Mouse (Mus musculus): ENCODE results near the gene Tbc1d22a.

Gene Tbc1d22a

DNA sequence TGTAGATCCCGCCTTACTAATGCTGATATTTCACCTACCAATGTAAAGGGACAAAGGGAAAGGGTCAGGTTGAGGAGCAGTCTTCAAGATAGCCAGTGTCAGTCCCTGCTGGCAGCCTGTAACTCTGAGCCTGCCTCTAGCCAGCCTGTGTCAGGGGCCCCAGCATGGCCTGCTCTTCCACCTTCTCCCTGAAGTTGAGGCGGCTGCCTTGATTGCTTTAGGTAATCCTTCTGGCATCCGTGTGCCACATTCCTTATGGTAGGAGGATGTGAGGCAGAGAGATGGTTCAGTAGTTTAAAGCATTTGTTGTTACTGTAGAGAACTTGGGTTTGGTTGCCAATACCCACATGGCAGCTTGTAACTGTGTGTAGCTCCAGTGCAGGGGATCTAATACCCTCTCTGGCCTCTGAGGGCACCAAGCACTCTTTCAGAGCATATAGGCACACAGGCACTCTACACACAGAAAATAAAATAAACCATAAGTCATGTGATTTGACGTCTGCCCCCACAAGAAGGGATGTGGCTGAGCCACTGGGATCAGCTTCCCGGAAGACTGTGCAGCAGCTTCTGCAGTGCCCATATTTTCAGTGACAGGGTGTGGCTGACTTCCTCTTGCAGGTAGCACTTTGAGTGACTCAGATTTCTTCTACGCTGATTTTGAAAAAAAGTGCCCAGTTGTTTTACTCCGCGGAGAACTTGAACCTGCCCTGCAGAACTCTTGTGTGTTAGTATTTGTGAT is 128.5 kb downstream of the Tbc1d22a start:
- no peak for DNase-seq

DNA sequence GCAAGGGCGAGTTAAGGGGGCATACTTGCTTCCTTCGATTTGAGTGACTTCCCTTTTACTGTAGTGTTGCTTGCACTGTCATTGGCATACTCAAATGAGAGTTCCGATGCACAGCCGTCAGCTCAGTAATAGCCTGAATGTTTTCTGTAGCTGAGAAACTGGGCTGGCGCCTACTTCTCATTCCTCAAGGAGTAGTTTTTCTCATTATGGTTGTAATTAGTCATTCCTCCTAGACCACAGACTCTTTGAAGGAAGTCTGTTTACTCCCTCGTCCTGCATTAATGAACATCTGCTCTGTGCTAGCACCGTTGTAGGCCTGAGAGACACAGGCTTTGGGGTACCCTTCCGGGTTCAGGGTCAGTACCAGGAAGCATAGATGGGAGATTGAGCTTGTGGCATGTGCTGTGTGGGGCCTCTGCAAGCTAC is 130.7 kb downstream of the Tbc1d22a start:
- no peak for DNase-seq

DNA sequence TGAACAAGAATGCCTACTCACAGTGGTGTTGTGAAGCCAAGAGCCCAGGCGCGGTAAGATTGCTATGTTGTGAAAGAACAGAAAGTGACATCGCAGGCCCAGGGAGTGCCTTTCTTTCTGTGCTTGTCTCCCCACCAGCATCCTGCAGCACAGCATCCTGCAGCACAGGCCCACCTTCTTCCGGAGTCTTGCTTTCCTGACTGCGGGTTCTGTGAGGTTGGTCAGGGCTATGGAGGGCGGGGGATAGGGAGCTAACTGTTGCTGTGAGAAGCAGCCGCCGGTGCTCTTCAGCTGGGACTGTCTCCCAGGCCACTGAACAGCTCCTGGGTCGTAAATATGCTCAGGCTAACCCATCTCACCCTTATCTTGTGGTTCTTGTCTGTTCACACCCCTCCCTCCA is 131.6 kb downstream of the Tbc1d22a start:
- DNase-seq: no peak

DNA sequence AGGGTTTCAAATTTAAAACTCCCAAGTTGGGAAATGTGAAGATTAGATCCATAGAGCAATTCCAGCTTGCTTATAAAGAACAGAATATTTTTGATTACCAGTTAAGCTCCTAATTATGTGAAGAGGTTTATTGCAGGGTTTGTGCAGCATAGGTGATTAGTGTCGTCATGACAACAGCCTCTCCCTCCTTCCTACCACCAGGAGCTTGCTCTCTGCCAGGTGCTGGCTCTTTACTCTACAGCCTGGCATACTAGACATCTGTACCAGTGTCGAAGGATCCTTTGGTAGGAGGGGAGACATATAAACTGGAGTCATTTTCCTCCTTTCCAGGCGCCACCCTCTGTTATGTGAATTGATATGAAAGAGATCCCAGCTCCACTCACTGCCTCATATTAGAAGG is 132.3 kb downstream of the Tbc1d22a start:
- DNase-seq: no peak

DNA sequence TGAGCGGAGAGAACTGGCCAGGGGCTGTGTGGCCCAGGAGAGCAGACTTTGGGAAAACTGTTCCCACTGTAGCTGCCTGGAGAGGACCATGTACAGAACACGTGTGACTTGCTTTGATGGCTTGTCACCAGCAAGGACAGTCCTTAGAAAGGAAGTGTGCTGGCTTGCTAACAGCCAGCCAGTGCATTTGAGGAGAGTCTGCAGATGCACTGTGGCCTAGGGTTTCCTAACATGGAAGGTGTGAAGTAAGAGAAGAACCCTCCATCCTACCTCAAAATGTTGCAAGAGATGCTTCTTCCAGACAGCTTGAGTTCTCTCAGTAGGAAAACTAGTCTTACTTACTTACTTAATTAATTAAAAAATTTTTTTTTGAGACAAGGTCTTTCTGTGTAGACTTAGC is 140.7 kb downstream of the Tbc1d22a start:
- DNase-seq: no peak

DNA sequence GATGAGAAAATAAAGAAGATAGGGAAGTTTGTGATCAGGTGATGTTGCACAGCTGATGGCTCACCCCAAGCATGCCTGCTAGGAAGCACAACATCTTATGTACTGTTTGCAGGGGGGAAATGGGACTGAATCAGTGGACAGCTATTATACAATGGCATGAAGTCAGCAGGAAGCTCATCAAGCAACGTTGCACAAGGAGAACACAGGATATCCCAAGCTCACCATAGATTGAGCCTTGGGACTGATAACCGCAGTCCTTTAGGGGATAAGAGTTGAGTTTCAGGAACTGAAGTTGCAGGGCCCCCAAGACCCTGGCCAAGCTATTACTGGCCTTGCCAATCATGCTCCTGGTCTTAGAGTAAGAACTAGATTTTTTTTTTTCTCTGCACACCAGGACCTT is 141.6 kb downstream of the Tbc1d22a start:
- DNase-seq: no peak

DNA sequence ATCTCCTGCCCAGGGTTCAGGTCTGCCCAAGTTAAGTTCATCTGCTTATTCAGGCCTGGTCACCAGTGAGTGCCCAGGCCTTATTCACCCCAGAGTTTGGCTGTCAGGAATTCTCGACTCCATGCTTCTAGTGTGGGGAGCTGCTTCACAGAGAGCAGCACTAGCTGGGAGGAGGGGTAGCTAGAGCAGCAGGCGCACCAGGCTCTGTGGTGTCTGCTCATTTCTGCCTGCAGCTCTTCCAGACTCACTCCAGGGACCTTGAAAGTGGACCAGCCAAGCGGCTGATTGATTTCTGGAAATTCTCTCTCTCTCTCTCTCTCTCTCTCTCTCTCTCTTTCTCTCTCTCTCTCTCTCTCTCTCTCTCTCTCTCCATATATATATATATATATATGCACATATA is 146.1 kb downstream of the Tbc1d22a start:
- DNase-seq: no peak

DNA sequence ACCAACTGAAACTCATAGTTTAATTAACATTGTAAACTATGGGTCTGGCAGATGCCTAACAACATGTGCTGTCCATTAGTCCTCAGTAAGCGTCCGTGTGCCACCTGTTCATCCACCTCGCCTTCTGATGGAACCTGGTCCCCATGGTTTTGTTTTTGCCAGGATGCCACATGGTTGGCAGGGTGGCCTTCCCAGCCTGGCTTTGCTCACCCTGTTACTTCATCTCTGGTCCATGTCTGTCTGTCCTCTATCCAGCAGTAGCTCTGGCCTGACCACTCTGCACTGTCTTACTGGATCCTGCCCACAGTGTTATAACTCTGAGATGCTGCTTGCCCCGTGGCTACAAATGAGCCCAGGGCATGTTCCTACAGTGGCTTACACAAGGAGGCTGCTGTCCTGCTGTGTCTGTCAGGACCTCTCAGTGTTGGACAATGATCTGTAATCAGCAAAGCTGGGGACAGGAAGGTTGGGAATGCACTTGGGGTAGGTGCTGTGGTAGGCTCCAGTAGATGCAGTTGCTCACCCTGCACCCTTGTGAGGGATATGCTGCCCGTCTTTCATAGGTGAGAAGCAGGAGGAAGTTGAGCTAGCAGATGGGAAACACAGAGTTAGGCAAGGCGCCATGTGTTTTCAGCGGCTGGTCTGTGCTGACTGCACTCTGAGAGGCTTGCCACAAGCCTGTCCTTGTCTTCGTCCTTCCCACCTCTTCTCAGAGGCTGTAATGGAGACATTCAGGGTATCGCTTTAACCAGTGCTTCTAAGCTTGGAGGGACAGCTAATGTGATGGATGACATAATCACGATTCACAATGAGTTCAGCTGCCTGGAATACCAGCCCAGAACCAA is 148.3 kb downstream of the Tbc1d22a start:
- DNase-seq: no peak

DNA sequence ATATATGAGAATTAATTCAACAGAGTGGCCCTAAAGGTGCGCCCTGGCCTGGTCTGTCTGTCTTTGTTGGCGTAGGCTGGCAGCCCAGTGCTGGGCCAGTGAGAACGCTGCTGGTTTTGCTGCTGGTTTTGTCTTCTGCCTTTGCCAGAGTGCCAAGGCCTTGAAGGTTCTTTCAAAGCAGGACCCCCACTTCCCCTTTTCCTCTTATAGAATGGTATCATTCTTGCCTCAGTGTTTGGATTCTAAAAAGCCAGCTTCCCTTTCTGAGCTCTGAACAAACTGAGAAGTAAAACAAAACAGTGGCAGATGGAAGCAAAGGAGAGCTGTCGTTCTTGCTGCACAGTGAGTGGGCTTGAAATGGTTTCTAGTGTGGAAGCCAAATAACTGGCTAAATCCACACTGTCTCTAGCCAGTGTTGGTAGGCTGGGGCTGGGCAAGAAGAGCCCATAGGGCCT is 149.6 kb downstream of the Tbc1d22a start:
- no peak for DNase-seq

DNA sequence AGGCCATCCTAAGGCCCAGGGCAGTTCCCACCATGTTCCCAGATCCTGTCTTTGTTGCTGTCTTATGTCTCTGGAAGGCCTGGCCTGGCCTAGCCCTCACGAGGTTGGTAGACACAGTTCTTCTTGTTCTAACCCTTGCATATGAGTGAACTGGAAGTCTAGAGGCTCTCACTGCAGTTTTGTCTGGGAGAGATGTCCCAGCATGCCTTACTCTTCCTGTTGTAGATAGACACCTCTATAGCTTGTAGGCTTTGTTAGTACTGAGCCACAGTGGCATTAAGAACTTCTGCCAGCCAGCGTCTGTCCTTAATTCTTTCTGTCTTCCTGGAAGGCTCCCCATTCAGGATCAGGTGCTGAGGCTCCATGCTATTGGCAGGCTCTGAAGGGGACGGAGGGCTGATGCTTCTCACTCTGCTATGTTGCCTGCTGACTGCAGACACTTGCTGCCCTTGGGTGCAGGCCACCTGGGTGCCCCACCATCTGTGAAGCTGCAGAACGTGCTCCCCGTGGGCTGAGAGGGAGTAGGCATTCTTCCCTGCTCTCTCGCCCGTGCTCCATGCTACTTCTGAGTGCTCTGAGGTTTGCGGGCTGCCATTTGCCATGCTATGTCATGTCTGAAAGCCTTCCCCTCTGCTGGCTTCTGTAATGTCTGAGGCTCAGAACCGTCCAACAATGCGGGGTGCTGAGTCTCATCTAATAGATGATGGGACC is 150.8 kb downstream of the Tbc1d22a start:
- no peak for DNase-seq

DNA sequence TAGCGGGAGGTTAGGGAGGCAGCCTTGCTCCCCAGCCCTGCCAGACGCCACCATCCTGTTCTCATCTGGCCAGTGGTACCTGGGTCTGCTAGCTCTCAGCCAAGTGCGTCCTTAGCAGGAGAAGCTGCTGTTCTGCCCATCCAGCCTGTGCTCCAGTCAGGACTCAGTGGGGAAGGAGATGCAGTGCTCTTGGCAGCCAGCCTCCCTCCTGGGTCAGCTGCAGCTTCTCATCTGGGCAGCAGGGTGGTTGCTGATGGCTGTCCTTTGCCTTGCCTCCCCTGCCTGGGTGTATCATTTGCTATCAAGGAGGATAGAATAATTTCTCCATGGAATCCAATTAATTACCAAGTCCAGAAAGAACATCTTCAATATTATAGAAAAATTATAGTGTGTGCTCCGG is 152.5 kb downstream of the Tbc1d22a start:
- no peak for DNase-seq

DNA sequence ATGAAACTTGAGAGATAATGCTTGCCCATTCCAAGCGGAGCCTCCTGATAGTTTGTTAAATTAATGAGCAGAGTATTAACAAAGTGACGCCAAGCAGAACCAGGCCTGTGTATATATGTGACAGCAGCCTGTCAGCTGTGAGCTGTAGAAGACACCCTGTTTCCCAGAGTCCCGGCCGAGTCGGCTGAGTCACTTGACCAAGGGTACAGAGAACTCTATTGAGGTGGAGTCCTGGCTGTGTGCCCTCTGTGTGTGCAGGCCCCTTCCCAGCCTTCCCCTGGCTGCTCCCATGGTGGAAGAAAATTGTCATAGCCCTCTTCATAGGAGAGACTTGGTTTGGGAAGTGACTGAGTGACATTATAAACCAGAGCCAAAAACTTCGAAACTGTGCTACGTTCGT is 153.0 kb downstream of the Tbc1d22a start:
- no peak for DNase-seq

DNA sequence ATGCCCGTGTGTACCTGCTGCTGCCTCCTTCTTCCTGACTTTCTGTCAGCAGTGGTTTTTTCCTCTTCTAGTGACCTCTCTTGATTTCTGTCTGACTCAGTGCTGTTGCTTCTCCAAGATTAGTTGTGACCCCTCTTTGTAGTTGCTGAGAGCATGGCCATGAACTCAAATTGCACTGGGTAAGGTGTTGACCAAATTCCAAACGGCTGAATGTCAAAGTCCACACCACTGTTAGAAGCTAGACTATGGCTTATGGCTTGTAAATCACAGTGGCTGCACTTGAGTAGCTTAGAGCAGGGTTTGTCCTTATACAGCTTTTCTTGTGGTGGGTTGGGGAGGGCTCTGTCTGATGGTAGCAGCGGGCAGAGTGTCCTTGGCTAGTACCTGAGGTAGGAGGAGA is 156.6 kb downstream of the Tbc1d22a start:
- DNase-seq: no peak

DNA sequence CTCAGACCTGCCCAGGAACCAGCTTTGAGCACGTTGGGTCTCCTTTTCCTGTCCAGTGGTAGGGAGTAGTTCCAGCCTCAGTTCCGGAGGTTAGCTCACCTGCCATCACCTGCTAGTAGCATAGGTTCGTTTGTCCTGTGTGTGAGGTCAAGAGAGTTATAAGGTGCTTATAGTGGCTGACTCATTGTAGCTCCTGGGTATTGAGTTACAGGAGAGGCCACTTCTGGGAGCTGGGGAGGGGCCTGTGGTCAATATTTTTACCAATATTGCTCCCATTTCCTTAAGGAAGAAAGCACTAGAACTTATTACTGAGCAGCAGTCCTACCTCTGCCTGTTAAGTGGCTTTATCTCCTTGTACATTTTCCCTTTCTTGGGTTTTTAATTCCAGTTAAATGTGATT is 161.0 kb downstream of the Tbc1d22a start:
- DNase-seq: no peak

DNA sequence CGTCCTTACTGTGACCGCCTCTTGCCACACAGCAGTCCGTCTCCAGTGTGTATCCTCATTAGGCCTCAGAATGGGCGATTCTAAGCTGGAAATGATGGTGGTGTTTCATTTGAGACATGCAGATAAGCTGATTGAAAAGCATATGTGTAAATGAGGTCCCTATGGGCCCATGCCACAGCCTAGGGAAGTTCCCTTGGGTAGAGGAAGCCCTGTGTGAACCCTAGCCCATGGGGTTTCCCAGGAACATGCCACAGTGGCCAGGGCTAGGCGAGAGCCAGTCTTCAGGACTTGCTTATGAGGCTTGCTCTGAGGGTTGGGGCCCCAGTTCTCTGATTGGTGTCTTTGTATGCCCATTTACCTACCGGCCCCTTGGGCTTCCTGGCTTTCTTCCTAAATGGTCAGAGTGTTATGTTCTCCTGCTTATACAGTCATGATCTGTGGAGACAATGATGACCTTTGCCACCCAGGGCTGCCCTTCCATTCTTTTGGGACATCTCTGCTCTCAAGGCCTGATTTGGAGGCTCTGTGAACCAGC is 161.7 kb downstream of the Tbc1d22a start:
- peak; percentile 12 for DNase-seq

DNA sequence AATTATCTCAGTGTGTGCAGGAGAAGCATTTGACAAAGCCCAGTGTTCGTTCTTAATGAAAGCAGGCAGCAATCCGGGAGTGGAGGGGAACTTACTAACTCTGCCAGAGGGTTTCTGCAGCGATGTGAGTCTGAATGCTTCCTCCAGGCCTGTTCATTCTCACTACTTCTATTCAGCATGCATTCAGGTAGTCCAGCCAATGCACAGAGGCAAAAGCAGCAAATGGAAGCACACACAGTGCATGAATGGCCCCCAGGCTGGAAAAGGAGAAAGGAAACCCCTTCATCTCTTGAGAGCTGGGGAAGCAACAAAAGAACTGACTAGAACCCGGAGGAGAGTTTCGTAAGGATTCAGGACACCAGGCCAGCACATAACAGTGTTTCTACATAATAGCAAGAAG is 169.0 kb downstream of the Tbc1d22a start:
- no peak for DNase-seq

DNA sequence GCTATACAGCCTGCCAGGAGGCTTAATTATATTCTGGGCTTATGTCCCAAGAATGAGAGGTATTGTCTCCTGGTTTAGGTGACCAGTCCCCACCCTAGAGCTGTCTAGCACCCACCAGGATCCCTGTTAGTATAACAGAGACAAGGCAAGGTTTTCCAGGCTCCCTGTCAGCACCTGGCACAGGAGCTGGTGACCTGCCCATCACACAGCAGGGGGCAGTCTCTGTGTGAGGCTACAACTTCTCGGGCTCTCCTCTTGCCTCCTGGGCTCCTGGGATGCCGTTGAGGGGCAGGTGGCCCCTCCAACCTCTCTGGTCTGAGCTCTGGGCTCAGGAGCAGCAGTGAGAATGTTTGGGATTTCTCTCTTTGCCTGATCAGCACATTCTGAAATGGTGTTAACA is 171.2 kb downstream of the Tbc1d22a start:
- DNase-seq: no peak

DNA sequence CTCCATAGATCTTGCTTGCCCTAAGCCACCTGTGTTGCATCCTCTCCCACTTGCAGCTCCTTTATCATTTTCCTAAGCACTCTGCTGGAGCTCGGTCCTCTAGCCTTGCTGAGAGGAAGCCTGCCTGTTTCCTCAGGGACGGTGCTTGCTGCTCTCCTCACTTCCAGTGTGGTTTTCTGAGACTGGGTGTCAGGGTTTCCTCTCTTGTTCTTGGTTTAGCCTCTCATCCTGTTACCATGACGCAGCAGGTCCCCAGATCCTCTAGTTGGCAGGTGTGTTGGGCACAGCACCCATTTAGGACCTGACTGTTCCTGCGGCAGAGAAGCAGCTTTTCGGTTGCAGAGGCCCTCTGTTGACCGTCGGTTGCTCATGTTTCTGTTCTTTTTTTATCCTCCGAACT is 172.1 kb downstream of the Tbc1d22a start:
- DNase-seq: no peak

DNA sequence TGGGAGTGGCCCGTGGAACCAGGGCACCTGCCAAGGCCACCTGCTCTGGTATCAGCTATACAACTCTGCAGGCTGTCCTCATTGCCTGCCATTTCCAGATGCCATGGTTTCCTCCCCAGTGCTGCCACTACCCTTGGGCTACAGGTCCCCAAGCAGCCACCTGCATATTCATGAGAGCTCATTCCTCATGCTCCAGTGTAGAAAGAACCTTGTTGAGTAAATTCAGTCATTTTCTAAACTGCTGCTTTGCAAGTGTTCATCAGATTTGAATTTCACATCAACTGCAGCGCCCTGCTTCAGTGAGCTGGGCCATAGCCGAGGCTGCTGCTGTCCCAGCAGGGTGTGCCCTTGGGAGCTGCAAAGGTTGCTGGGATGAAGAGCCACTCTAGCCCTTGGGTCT is 174.3 kb downstream of the Tbc1d22a start:
- DNase-seq: peak; percentile 81

DNA sequence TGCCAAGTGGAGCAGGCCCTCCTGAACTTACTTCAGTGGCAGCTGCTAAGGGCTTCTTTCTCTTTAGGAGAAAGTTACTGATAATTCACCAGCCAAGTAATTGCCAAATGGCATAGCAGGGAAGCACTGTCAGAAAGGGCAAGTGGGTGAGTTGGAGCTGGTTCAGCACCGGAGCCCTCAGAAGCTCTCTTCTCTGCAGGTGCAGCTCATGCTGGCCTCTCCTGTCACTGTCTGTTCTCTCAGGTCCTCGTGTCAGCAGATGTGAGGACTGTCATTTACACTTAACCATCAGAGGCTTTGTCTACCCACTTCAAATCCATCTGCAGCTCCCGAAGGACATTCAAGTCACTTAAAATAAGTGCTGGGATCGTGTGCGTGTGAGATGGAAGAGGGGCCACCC is 190.6 kb downstream of the Tbc1d22a start:
- no peak for DNase-seq

DNA sequence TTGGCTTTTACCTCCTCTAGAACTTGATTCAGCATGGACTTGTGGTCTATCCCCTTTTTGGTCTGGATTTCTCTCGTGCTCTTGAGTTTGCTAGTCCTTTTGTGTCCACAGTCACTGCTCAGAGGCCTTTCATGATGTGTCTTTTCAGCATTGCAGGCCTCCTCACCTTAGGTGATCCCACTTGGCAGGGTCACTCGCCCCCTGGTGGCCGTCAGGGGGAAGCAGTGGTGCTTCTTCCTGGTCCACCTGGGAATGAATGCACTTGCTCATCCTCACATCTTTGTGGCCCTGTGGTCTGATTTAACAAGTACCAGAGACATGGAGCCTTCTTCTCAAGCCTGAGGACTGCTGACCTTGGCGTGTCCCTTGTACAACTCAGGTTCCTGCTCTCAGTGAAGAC is 191.3 kb downstream of the Tbc1d22a start:
- DNase-seq: peak; percentile 24

DNA sequence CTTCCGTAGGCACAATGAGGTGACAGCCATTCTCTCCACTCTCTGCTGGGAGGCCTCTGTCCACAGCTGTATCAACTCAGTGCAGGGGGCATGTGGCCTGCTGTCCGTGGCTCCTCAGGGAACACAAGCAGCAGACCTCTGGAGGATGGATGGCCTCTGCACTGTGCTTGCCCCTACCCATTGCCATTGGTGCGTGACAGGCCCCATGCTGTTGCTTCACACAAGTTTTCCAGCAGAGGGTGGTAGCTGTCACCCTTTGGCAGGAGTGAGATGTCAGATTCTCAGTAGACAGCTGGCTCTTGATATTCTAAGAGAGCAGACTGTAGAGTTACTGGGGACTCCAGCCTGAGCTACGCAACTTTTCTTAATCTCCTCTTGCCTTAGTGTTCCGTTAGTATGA is 195.1 kb downstream of the Tbc1d22a start:
- DNase-seq: no peak

DNA sequence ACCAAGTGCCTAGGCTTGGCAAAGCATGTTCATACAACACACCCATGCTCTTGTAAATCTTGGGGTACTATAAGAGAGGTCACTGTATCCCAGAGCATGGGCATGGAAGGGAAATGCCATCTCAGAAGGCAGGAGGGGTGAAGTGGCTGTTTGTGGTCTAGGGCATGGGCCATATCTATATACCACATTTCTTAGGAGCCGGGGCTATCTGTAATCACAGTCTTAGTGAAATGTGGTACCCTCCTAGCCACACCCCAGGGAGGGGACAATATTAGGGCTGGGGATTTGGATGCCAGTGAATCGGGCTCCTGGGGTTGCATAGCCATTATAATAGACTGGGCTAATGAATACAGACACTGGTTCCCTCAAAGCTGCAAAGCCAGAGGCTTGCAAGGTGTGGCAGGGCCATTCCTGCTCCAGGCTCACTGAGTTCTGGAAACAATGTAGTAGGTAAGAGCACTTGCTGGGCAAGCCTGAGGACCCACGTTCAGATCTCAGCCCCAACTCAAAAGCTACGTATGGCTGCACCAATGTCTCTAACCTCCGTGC is 197.3 kb downstream of the Tbc1d22a start:
- no peak for DNase-seq

Measured in kidney, adult 11 months (tissue).